Mouse (Mus musculus) stomach, embryonic 16.5 days (tissue): ENCODE data around the gene Pex11g. TPM values are rescaled to one million over a fixed set of nuclear protein-coding genes. Genes with fewer than 3 reads are reported as not detected.

Source experiments
- ATAC-seq: fragments of 200-750 bp; cut with Nextera tagmentation; 2 replicates; pipeline ENCODE4 v1.8.0; 2017; ENCODE audit warnings: moderate number of reproducible peaks, moderate TSS enrichment; ENCODE audit not compliant: insufficient read depth, low FRiP score
- H3K27ac ChIP-seq: fragments of 300-500 bp; sonication (generic); 2 replicates; pipeline ENCODE4 v1.5.1; 2014; ENCODE audit warnings: low read length
- H3K27me3 ChIP-seq: fragments of 300-500 bp; sonication (generic); 2 replicates; pipeline ENCODE4 v1.6.1; 2014; ENCODE audit warnings: low read length, control low read depth, mixed read lengths; ENCODE audit not compliant: control insufficient read depth, insufficient read depth
- H3K36me3 ChIP-seq: fragments of 300-500 bp; sonication (generic); 2 replicates; pipeline ENCODE4 v1.6.1; 2014; ENCODE audit warnings: low read length; ENCODE audit not compliant: control insufficient read depth, insufficient read depth
- H3K4me1 ChIP-seq: fragments of 300-500 bp; sonication (generic); 2 replicates; pipeline ENCODE4 v1.6.1; 2014; ENCODE audit warnings: low read length, control low read depth, mixed read lengths; ENCODE audit not compliant: control insufficient read depth, insufficient read depth
- H3K4me2 ChIP-seq: fragments of 300-500 bp; sonication (generic); 2 replicates; pipeline ENCODE4 v1.6.1; 2014; ENCODE audit warnings: low read depth, low read length, mixed read lengths
- H3K4me3 ChIP-seq: fragments of 300-500 bp; sonication (generic); replicated peaks from 2 replicates; pipeline ENCODE4 v1.5.1; 2014; ENCODE audit warnings: mild to moderate bottlenecking, low read length
- H3K9ac ChIP-seq: fragments of 300-500 bp; sonication (generic); 2 replicates; pipeline ENCODE4 v1.6.1; 2014; ENCODE audit warnings: low read length
- H3K9me3 ChIP-seq: fragments of 300-500 bp; sonication (generic); replicated peaks from 2 replicates; pipeline ENCODE4 v1.6.1; 2016; ENCODE audit warnings: low read length, control low read depth; ENCODE audit not compliant: control insufficient read depth
- WGBS: fragments of 180-500 bp; shearing (Covaris S2); extraction: QIAGEN DNeasy Blood & Tissue Kit; methylation state at CpG from one replicate; pipeline ENCODE4 v1.1.7; 2014; 5-methylcytosine and 5-hydroxymethylcytosine counted together
- polyA plus RNA-seq: library from polyadenylated mRNA; unstranded; fragments of >200 nt; fragmentation: Nextera tagmentation; extraction: Ambion mirVana; gene quantifications from 2 replicates; pipeline ENCODE4 v1.2.1, GENCODE M21; 2015

The Pex11g gene
- polyA plus RNA-seq, 1 experiment from 2014 or later, result 10.8 TPM

DNA sequence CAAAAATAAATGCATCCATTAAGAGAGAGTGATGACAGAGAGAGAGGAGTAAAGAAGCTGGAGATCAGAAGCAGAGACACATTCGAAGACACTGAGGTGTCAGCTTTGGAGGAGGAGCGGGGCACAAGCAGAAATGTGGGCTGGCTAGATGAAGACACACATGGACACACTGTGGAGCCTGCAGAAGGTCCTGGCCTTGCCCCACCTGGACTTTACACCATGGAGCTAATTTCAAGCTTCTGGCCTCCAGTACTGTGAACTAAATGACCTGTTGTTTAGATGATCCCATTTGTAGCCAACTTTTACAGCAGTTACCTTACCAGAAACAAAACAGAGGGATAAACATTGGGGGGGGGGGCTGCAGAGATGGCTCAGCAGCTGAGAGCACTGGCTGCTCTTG is 4.2 kb downstream of the Pex11g start:
- WGBS, result 78% methylated on average over 2 of the region's 2 CpGs
- Histone ChIP-seq H3K9ac (no peak overlapping the region), H3K36me3 (no peaks in the 10 kb centered on the region), H3K27ac (no peak overlapping the region), H3K9me3 (no peaks in the 10 kb centered on the region), H3K4me2 (no peak overlapping the region), H3K27me3 (no peaks in the 10 kb centered on the region), H3K4me3 (no peak overlapping the region), H3K4me1 (peaks cover 7% of the 10 kb centered on the region; the same call in 1 of the 2 replicates)
- no peak for ATAC-seq

DNA sequence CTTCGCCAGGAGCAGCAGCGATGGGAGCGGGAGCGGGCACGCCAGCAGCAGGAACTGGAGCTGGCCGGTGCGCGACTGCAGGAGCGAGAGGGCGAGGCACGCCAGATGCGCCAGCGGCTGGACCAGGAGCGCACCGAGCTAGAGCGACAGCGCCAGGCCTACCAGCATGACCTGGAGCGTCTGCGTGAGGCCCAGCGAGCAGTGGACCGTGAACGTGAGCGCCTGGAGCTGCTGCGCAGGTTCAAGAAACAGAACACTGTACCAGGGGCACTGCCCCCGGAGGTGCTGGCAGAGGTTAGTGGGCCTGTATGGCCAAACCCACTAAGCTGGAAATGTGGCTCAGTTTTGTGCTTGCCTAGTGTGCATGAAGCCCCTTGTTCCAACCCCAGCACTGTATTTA is 15.5 kb downstream of the Pex11g start:
- H3K4me1 ChIP-seq, result no peaks in the 10 kb centered on the region
- no peak overlapping the region for H3K27ac ChIP-seq
- ATAC-seq, result no peak
- no peak overlapping the region for H3K4me3 ChIP-seq
- H3K9ac ChIP-seq, result no peak overlapping the region
- H3K9me3 ChIP-seq, result no peaks in the 10 kb centered on the region
- WGBS, result 97% methylated on average over 25 of the region's 25 CpGs
- no peaks in the 10 kb centered on the region for H3K27me3 ChIP-seq
- H3K4me2 ChIP-seq, result no peak overlapping the region
- H3K36me3 ChIP-seq, result peaks cover 50% of the 10 kb centered on the region

DNA sequence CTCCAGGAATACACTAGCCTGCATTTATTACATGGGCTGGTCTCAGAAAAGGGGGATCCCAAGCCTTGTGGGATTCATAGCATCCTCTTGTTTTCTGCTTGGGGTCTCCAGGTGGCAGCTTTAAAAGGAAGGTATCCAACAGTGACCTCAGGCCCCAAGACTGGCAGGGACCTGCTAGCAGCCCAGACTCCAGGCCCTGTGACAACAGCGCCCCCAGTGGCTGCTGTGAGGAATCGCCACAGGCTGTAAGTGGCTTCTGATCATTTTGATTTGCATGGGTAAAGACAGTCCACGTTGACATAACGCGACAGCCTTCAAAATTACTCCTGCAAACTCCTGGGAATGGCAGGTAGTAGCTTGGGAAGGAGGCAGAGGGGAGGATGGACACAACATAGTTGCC is 16.8 kb downstream of the Pex11g start:
- no peaks in the 10 kb centered on the region for H3K4me1 ChIP-seq
- no peak overlapping the region for H3K4me2 ChIP-seq
- no peak overlapping the region for H3K4me3 ChIP-seq
- no peaks in the 10 kb centered on the region for H3K9me3 ChIP-seq
- peaks cover 45% of the 10 kb centered on the region for H3K36me3 ChIP-seq
- no peaks in the 10 kb centered on the region for H3K27me3 ChIP-seq
- H3K9ac ChIP-seq, result no peak overlapping the region
- no peak overlapping the region for H3K27ac ChIP-seq
- 25% methylated on average over 5 of the region's 5 CpGs for WGBS
- ATAC-seq, result no peak

DNA sequence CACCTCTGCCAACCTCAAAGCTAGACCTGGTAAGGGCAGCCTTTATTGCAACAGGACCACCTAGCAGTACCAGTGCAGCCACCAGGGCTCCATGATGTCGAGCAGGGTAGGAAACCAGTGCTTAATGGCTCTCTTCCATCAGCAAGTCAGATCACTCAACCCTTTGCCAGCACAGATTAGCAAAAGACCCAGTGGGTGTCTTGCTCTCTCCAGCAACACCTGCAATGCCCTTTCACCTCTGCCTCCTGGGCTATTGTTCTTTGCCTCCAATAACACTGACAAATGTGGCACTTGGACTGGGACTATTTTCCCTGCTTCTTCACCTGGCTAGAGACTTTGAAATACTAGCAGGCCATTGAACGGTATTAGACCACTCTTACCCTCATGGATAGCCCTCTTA is 18.3 kb downstream of the Pex11g start:
- Histone ChIP-seq H3K9me3 (no peaks in the 10 kb centered on the region), H3K36me3 (peaks cover 42% of the 10 kb centered on the region), H3K9ac (no peak overlapping the region), H3K27me3 (no peaks in the 10 kb centered on the region), H3K27ac (no peak overlapping the region), H3K4me3 (no peak overlapping the region), H3K4me1 (no peaks in the 10 kb centered on the region), H3K4me2 (no peak overlapping the region)
- 92% methylated on average over 2 of the region's 2 CpGs for WGBS
- no peak for ATAC-seq

DNA sequence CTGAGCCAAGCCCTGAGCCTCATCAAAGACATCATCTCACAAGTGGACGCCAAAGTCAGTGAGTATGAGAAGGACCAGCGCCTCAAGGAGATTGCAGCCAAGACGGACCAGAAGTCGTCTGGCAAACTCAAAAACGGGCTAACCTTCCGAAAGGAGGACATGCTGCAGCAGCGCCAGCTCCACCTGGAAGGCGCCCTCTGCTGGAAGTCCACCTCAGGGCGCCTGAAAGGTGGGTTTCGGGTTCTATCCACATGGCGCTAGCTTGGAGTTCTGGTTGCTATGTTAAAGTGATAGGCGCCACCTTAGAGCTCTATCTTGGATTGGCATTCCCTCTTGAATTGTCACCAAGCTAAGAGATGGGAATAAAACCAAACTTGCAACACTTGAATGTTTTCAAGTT is 28.0 kb downstream of the Pex11g start:
- ATAC-seq, result no peak
- Histone ChIP-seq H3K27ac (no peak overlapping the region), H3K4me2 (no peak overlapping the region), H3K9ac (no peak overlapping the region), H3K27me3 (no peaks in the 10 kb centered on the region), H3K9me3 (no peaks in the 10 kb centered on the region), H3K4me3 (no peak overlapping the region), H3K36me3 (peaks cover 31% of the 10 kb centered on the region), H3K4me1 (no peaks in the 10 kb centered on the region)
- WGBS, result 77% methylated on average over 12 of the region's 12 CpGs

DNA sequence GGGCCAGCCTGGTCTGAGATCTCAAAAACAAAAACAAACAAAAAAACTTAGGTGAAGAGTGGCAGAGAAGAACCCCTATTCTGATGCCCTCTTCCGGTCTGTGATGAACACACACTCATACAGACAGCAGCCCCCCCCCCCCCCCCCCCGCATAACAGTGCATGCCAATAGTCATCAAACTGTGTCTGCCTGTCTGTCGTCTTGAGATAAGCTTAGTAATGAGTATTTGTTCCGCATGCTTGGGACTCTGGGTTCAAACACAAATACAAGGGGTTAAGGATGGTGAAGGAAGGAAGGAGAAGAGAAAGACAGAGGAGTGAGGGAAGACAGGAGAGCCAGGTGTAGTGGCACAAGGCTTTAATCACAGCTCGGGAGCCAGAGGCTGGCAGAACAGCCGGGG is 31.0 kb downstream of the Pex11g start:
- Histone ChIP-seq H3K4me2 (no peak overlapping the region), H3K4me3 (no peak overlapping the region), H3K9ac (no peak overlapping the region), H3K9me3 (no peaks in the 10 kb centered on the region), H3K36me3 (peaks cover 50% of the 10 kb centered on the region), H3K4me1 (no peaks in the 10 kb centered on the region), H3K27ac (no peak overlapping the region), H3K27me3 (no peaks in the 10 kb centered on the region)
- ATAC-seq, result no peak
- 87% methylated on average over 5 of the region's 6 CpGs for WGBS

DNA sequence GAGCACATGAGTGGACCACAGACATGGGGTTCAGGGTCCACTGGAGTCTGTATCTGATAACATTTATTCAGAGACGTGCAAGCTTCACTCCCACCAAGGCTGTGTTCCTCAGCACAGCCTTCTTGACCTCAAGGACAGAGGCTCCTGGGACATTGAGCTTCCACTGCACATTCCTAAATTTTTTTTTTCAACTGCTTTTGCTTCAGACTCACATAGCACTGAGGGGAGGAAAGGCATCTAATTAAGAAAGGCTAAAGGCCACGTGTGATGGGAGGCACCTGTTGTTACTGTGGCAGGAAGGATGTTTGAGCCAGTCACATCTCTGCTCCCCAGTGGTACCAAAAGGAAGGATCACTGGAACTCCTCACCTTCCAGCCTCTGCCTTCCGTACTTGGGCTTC is 36.4 kb downstream of the Pex11g start:
- Histone ChIP-seq H3K36me3 (peaks cover 29% of the 10 kb centered on the region), H3K27ac (no peak overlapping the region)
- 77% methylated on average over 3 of the region's 3 CpGs for WGBS

DNA sequence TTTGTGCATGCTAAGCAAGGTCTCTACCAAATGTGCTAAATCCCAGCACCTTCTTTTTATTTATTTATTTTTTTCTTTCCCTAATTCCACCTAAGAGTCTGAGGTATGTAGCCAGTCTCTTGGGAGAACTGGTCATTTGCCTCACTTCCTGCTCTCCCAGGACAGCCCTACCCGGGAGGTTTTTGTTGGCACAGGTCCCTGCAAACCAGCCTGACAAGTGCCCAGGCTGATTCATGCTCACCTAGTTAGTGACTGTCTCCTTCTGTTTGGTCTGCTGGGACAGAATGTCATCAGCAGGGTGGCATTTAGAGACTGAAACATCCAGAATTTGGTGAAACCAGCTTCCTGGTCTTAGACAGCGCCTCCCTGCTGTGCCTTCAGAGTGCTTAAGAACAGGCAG is 37.5 kb downstream of the Pex11g start:
- no peak overlapping the region for H3K9ac ChIP-seq
- H3K4me1 ChIP-seq, result no peaks in the 10 kb centered on the region; the same call in 1 of the 2 replicates
- H3K4me2 ChIP-seq, result no peak overlapping the region
- H3K9me3 ChIP-seq, result no peaks in the 10 kb centered on the region
- peak; percentile 31; the same call in 1 of the 2 replicates for ATAC-seq
- 61% methylated on average over 2 of the region's 2 CpGs for WGBS
- H3K27me3 ChIP-seq, result no peaks in the 10 kb centered on the region
- H3K27ac ChIP-seq, result peak overlapping the region; percentile 39; the same call in 1 of the 2 replicates
- no peak overlapping the region for H3K4me3 ChIP-seq
- H3K36me3 ChIP-seq, result peaks cover 23% of the 10 kb centered on the region

More for the DNA sequence above, 36.4 kb downstream of the Pex11g start:
- no peaks in the 10 kb centered on the region for H3K4me1 ChIP-seq
- no peak overlapping the region for H3K4me2 ChIP-seq
- no peaks in the 10 kb centered on the region for H3K27me3 ChIP-seq
- H3K9me3 ChIP-seq, result no peaks in the 10 kb centered on the region
- no peak for ATAC-seq
- no peak overlapping the region for H3K4me3 ChIP-seq
- no peak overlapping the region for H3K9ac ChIP-seq

DNA sequence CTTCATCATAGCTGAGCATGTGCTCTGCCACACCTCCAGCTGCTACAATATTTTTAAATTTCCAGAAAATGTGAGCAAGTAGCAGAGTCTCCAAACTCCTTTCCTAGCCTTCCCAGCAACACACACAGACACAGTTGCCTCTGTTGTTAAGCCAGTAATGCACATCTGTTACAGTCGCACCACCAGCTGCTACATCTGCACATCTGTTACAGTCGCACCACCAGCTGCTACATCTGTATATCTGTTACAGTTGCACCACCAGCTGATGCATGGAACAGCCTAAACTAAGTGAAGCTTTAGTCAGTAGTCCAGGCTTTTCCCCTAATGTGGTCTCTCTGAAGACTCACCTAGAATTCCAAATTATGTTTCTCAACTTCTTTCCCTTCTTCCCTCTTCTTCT is 39.1 kb downstream of the Pex11g start:
- Histone ChIP-seq H3K9ac (no peak overlapping the region), H3K36me3 (peaks cover 18% of the 10 kb centered on the region; the same call in 1 of the 2 replicates), H3K4me2 (no peak overlapping the region), H3K27me3 (no peaks in the 10 kb centered on the region), H3K4me1 (no peaks in the 10 kb centered on the region; the same call in 1 of the 2 replicates), H3K9me3 (no peaks in the 10 kb centered on the region), H3K4me3 (no peak overlapping the region), H3K27ac (no peak overlapping the region)
- no peak for ATAC-seq
- WGBS, result 73% methylated on average over 2 of the region's 2 CpGs

DNA sequence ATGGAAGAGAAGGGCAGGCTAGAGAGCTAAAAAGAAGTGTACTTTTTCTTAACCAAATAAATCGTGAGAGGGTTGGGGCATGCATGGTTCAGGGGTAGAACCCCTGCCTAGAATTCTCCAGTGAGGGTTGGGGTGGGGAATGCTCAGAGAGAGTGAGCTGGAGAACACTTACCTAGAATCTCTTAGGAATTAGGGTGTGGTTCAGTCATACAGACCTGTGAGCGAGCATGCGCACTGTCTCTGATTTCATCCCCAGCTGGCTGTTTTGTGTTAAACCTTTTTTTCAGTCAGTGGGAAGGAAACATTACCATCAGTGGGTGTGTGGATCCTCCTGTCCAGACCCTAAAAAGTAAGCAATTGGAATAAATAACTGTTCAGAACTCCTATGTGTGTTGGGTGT is 41.3 kb downstream of the Pex11g start:
- WGBS, result 68% methylated on average over 3 of the region's 3 CpGs

More for the DNA sequence above, 41.3 kb downstream of the Pex11g start:
- Histone ChIP-seq H3K4me2 (no peak overlapping the region), H3K36me3 (peaks cover under 1% of the 10 kb centered on the region; the same call in 1 of the 2 replicates), H3K27me3 (no peaks in the 10 kb centered on the region), H3K9ac (no peak overlapping the region), H3K4me3 (no peak overlapping the region), H3K4me1 (no peaks in the 10 kb centered on the region; the same call in 1 of the 2 replicates), H3K9me3 (no peaks in the 10 kb centered on the region), H3K27ac (no peak overlapping the region)
- no peak for ATAC-seq
